Comparison of ENCODE assay signal across 7 mouse cellular contexts in genomic region chr10:99353541-99354292, GRCm38 (mm10).
DNase-seq lines count a peak whose midpoint lies in the region; ATAC-seq lines count a peak whose summit lies in the region.

No protein-coding gene starts in this region.

- 9% methylated on average over 18 of the region's 18 CpGs for WGBS in kidney, embryonic 16.5 days
- WGBS in neural tube, embryonic 11.5 days = 28% methylated on average over 18 of the region's 18 CpGs

- no peak overlapping the region for H3K27ac ChIP-seq in kidney, embryonic 16.5 days (ENCODE audit: low read length)
- no peak overlapping the region for H3K27ac ChIP-seq in neural tube, embryonic 11.5 days (ENCODE audit: low read depth, low read length)

- H3K27me3 ChIP-seq in kidney, embryonic 16.5 days (ENCODE audit: insufficient read depth, low read length) = no peaks in the 10 kb centered on the region
- no peaks in the 10 kb centered on the region for H3K27me3 ChIP-seq in neural tube, embryonic 11.5 days (ENCODE audit: control insufficient read depth, insufficient read depth, low read length)

- no peaks in the 10 kb centered on the region for H3K36me3 ChIP-seq in kidney, embryonic 16.5 days (ENCODE audit: insufficient read depth, low read length)
- H3K36me3 ChIP-seq in neural tube, embryonic 11.5 days (ENCODE audit: control insufficient read depth, insufficient read depth, low read length) = no peaks in the 10 kb centered on the region

- DNase-seq in urinary bladder, postnatal 25 days (ENCODE audit: low spot score) = peak; percentile 12
- DNase-seq in urinary bladder, adult 2 months (ENCODE audit: low spot score) = no peak
- peak; percentile 39 for DNase-seq in brain, adult 2 months (ENCODE audit: low read depth, low spot score)
- no peak for DNase-seq in neural tube, embryonic 11.5 days (ENCODE audit: low spot score)
- DNase-seq in right cerebral cortex, postnatal 36 days (ENCODE audit: low spot score in 2 of 2) = no peak
- DNase-seq in cerebellum, postnatal 4 days (ENCODE audit: low spot score in 2 of 2) = no peak

- H3K4me1 ChIP-seq in kidney, embryonic 16.5 days (ENCODE audit: insufficient read depth, low read length) = peaks cover 12% of the 10 kb centered on the region
- peaks cover 8% of the 10 kb centered on the region for H3K4me1 ChIP-seq in neural tube, embryonic 11.5 days (ENCODE audit: control insufficient read depth, insufficient read depth, low read length)

- H3K4me2 ChIP-seq in kidney, embryonic 16.5 days (replicated peaks; ENCODE audit: low read depth, low read length) = peak overlapping the region; percentile 46
- peak overlapping the region; percentile 7; the same call in 1 of the 2 replicates for H3K4me2 ChIP-seq in neural tube, embryonic 11.5 days (ENCODE audit: low read depth)

- no peaks in the 10 kb centered on the region for H3K9me3 ChIP-seq in kidney, embryonic 16.5 days (ENCODE audit: low read length)
- no peaks in the 10 kb centered on the region for H3K9me3 ChIP-seq in neural tube, embryonic 11.5 days (ENCODE audit: control insufficient read depth, low read length)

- ATAC-seq in kidney, embryonic 16.5 days (ENCODE audit: low FRiP score, low TSS enrichment) = no peak
- no peak for ATAC-seq in neural tube, embryonic 11.5 days (ENCODE audit: insufficient read depth, low FRiP score, low TSS enrichment)

- H3K9ac ChIP-seq in kidney, embryonic 16.5 days (replicated peaks; ENCODE audit: low read length) = no peak overlapping the region
- no peak overlapping the region for H3K9ac ChIP-seq in neural tube, embryonic 11.5 days (ENCODE audit: low read length)

- H3K4me3 ChIP-seq in kidney, embryonic 16.5 days (ENCODE audit: low read length) = peak overlapping the region; percentile 3; the same call in 1 of the 2 replicates
- H3K4me3 ChIP-seq in neural tube, embryonic 11.5 days (ENCODE audit: low read depth, low read length) = no peak overlapping the region

Comparison
In these comparisons a context has a peak if more than half of its experiments do, and no peak if none do; other contexts are left out.
1. DNase-seq: peak in urinary bladder, postnatal 25 days (single experiment) and brain, adult 2 months (single experiment); none in urinary bladder, adult 2 months (single experiment), neural tube, embryonic 11.5 days (single experiment), right cerebral cortex, postnatal 36 days (0 of 2) and cerebellum, postnatal 4 days (0 of 2).